In the genomic region with DNA sequence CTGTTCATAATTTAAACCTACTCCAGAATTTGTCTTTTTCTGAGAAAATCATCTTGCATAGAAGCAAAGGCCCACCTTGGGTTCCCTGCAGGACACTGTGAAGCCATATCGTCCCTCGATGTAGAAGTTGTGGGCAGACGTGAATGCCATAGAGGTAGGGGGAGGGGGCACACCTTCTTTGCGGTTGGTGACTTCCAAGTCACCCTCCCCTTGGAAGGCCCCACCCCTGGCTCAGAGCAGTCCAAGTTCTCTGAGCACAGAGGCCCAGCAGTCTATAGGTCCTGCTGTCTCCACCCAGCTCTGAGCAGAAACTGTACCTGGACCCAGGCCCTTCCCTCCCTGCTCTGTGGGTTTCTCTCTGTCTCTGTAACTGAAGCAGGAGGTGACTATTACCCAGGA, we compare ENCODE assay signal across 9 mouse cellular contexts. TPM values are rescaled to one million over a fixed set of nuclear protein-coding genes. Genes with fewer than 3 reads are reported as not detected.
DNase-seq lines count a peak whose midpoint lies in the region; ATAC-seq and TF ChIP-seq lines count a peak whose summit lies in the region.
"Had no signal": no experiment of that assay in that cellular context is flagged by ENCODE, and none has a peak within 500 bp of the region (broad histone marks: within the 10 kb centered on the region; RNA-seq: fewer than 3 reads in every experiment).

No protein-coding gene starts in this region.

- 27% methylated on average over 4 of the region's 4 CpGs for WGBS in heart, embryonic 12.5 days
- WGBS in heart, embryonic 13.5 days = 30% methylated on average over 4 of the region's 4 CpGs
- WGBS in liver, embryonic 13.5 days (ENCODE audit: insufficient replicate concordance) = 11% methylated on average over 4 of the region's 4 CpGs

- no peaks in the 10 kb centered on the region; the same call in 1 of the 2 replicates for H3K79me2 ChIP-seq in MEL (ENCODE audit: control insufficient read depth, insufficient read depth, low read length, poor library complexity)

- no peak for ATAC-seq in heart, embryonic 12.5 days (ENCODE audit: insufficient number of reproducible peaks, low FRiP score)
- ATAC-seq in heart, embryonic 13.5 days (ENCODE audit: extremely low read depth, insufficient number of reproducible peaks, low FRiP score, low TSS enrichment) = no peak
- 0 out of 2 replicates have a peak, but pooled peaks have one; percentile 36 for ATAC-seq in liver, embryonic 13.5 days (ENCODE audit: low read depth)

- peak overlapping the region; percentile 23; the same call in 1 of the 2 replicates for H3K9ac ChIP-seq in heart, embryonic 12.5 days
- no peak overlapping the region for H3K9ac ChIP-seq in MEL (ENCODE audit: control insufficient read depth, low read depth, low read length, poor library complexity, severe bottlenecking)
- H3K9ac ChIP-seq in heart, embryonic 13.5 days = peak overlapping the region; percentile 50
- no peak overlapping the region for H3K9ac ChIP-seq in liver, embryonic 13.5 days

- no peak overlapping the region for H3K4me2 ChIP-seq in heart, embryonic 12.5 days
- H3K4me2 ChIP-seq in heart, embryonic 13.5 days = no peak overlapping the region
- H3K4me2 ChIP-seq in liver, embryonic 13.5 days = no peak overlapping the region

- peaks cover 37% of the 10 kb centered on the region for H3K4me1 ChIP-seq in heart, embryonic 12.5 days (replicated peaks)
- no peaks in the 10 kb centered on the region for H3K4me1 ChIP-seq in MEL (ENCODE audit: control insufficient read depth in 1 of 2, insufficient read depth in 2 of 2, low read length in 2 of 2)
- peaks cover 40% of the 10 kb centered on the region for H3K4me1 ChIP-seq in heart, embryonic 13.5 days
- peaks cover 12% of the 10 kb centered on the region for H3K4me1 ChIP-seq in liver, embryonic 13.5 days (replicated peaks)

- no peak for TF ChIP-seq POLR2A in MEL (IDR thresholded peaks at IDR 0.05; ENCODE audit: control insufficient read depth in 1 of 2, insufficient read depth in 1 of 2, low read depth in 1 of 2, low read length in 2 of 2, poor library complexity in 1 of 2)

- no peak for DNase-seq in heart, adult 8-10 months (ENCODE audit: low spot score)
- no peak for DNase-seq in MEL (ENCODE audit: low read depth, low spot score)
- DNase-seq in liver, embryonic 13.5 days = no peak
- no peak for DNase-seq in c-Kit-positive CD71-positive TER-119-positive erythroid progenitor cells, embryonic 14.5 days (ENCODE audit: low spot score)
- DNase-seq in spleen, postnatal 4 days (ENCODE audit: low spot score in 2 of 2) = no peak
- DNase-seq in left cerebral cortex, adult 8-10 months (ENCODE audit: low spot score in 2 of 2) = no peak

- no peaks in the 10 kb centered on the region for H3K9me3 ChIP-seq in heart, embryonic 12.5 days (replicated peaks)
- no peaks in the 10 kb centered on the region for H3K9me3 ChIP-seq in MEL (replicated peaks; ENCODE audit: insufficient read depth, low read length)
- H3K9me3 ChIP-seq in heart, embryonic 13.5 days = no peaks in the 10 kb centered on the region
- H3K9me3 ChIP-seq in liver, embryonic 13.5 days (replicated peaks) = no peaks in the 10 kb centered on the region
- H3K9me3 ChIP-seq: embryonic facial prominence, embryonic 12.5 days had no signal

- no peaks in the 10 kb centered on the region for H3K36me3 ChIP-seq in heart, embryonic 12.5 days
- H3K36me3 ChIP-seq in MEL (ENCODE audit: control insufficient read depth in 1 of 2, insufficient read depth in 2 of 2, low read length in 2 of 2) = no peaks in the 10 kb centered on the region
- H3K36me3 ChIP-seq in heart, embryonic 13.5 days = no peaks in the 10 kb centered on the region
- H3K36me3 ChIP-seq in liver, embryonic 13.5 days = no peaks in the 10 kb centered on the region
- H3K36me3 ChIP-seq: embryonic facial prominence, embryonic 12.5 days had no signal

- 0 out of 2 replicates have a peak overlapping the region, but pooled peaks have one; percentile 2 for H3K27ac ChIP-seq in heart, embryonic 12.5 days (ENCODE audit: poor library complexity, severe bottlenecking)
- H3K27ac ChIP-seq in MEL (ENCODE audit: control insufficient read depth, low read depth, low read length) = no peak overlapping the region
- H3K27ac ChIP-seq in heart, embryonic 13.5 days (replicated peaks) = peak overlapping the region; percentile 59
- H3K27ac ChIP-seq in liver, embryonic 13.5 days = no peak overlapping the region
- H3K27ac ChIP-seq: embryonic facial prominence, embryonic 12.5 days had no signal

- TF ChIP-seq EP300 in MEL (IDR thresholded peaks at IDR 0.05; ENCODE audit: low read depth in 1 of 2, low read length in 2 of 2) = no peak

- H3K27me3 ChIP-seq in heart, embryonic 12.5 days (replicated peaks) = no peaks in the 10 kb centered on the region; the same call in 1 of the 2 replicates
- peaks cover 0 to 3% of the 10 kb centered on the region in 2 experiments; a peak in 3 of 4 replicates for H3K27me3 ChIP-seq in MEL (ENCODE audit: control insufficient read depth in 1 of 2, insufficient read depth in 2 of 2, low read length in 2 of 2)
- H3K27me3 ChIP-seq in heart, embryonic 13.5 days (replicated peaks) = no peaks in the 10 kb centered on the region
- H3K27me3 ChIP-seq in liver, embryonic 13.5 days = no peaks in the 10 kb centered on the region
- H3K27me3 ChIP-seq: embryonic facial prominence, embryonic 12.5 days had no signal

- no peak overlapping the region for H3K4me3 ChIP-seq in heart, embryonic 12.5 days
- H3K4me3 ChIP-seq in MEL (ENCODE audit: control insufficient read depth in 1 of 2, insufficient read depth in 1 of 2, low read depth in 2 of 2, low read length in 2 of 2) = no peak overlapping the region
- H3K4me3 ChIP-seq in heart, embryonic 13.5 days = no peak overlapping the region
- H3K4me3 ChIP-seq in liver, embryonic 13.5 days (replicated peaks) = no peak overlapping the region

- no peak for TF ChIP-seq RAD21 in MEL (IDR thresholded peaks at IDR 0.05; ENCODE audit: low read depth, low read length)

- no peak for TF ChIP-seq CTCF in MEL (IDR thresholded peaks at IDR 0.05 in 2 of 3, conservative IDR thresholded peaks at IDR 0.05 in 1 of 3; ENCODE audit: control insufficient read depth in 1 of 3, insufficient read depth in 1 of 3, low read depth in 2 of 3, low read length in 3 of 3, poor library complexity in 1 of 3, severe bottlenecking in 1 of 3)

TF ChIP-seq in MEL, 35 proteins besides CTCF, POLR2A, EP300 and RAD21:
- no peak for TF ChIP-seq ZMIZ1 (IDR thresholded peaks at IDR 0.05; ENCODE audit: low read depth, low read length)
- TF ChIP-seq RCOR1 (IDR thresholded peaks at IDR 0.05; ENCODE audit: low read depth, low read length) = no peak
- TF ChIP-seq MAZ (IDR thresholded peaks at IDR 0.05; ENCODE audit: low read depth, low read length) = peak; percentile 48; the same call in 1 of the 2 replicates
- no peak for TF ChIP-seq ZC3H11A (IDR thresholded peaks at IDR 0.05; ENCODE audit: low read depth, low read length)

RNA-seq across cellular contexts. Expression of a gene that starts 2.6 kb away (rescaled TPM):
- 0.10 TPM in 1 of 2 replicates, not detected in the other for polyA plus RNA-seq in heart, embryonic 12.5 days (2016; fragmentation: Nextera tagmentation; extraction: Ambion mirVana)
- total RNA-seq in heart, adult 8-10 months (2022) = under 1 TPM in 1 of 4 experiments, not detected in 3; 0.44 TPM
- not detected in 2 replicates for total RNA-seq in MEL (2012; rRNA removed)
- under 1 TPM in 1 of 2 experiments, not detected in 1; 0.06 TPM for polyA plus RNA-seq in MEL (2012; ENCODE audit: insufficient read depth in 1 of 2, insufficient read length in 2 of 2, low read depth in 1 of 2, low replicate concordance in 2 of 2, missing spikeins in 1 of 2)
- 0.19 and 0.33 TPM in 2 replicates for polyA plus RNA-seq in heart, embryonic 13.5 days (2015; fragmentation: Nextera tagmentation; extraction: Ambion mirVana)
- polyA plus RNA-seq in liver, embryonic 13.5 days (2015; fragmentation: Nextera tagmentation; extraction: Ambion mirVana) = 0.12 TPM in 1 of 2 replicates, not detected in the other
- total RNA-seq in left cerebral cortex, adult 8-10 months (2022) = under 1 TPM in 1 of 4 experiments, not detected in 3; 0.41 TPM

RNA-seq across cellular contexts. Expression of a gene that starts 59.3 kb away (rescaled TPM):
- 17.7 and 19.3 TPM in 2 replicates for polyA plus RNA-seq in heart, embryonic 12.5 days (2016; fragmentation: Nextera tagmentation; extraction: Ambion mirVana)
- total RNA-seq in heart, adult 8-10 months (2022) = 10 to 100 TPM; 16.0 to 21.4 (median 16.7) TPM
- 29.6 and 34.4 TPM in 2 replicates for total RNA-seq in MEL (2012; rRNA removed)
- 10 to 100 TPM; 33.5 to 69.3 TPM for polyA plus RNA-seq in MEL (2012; ENCODE audit: insufficient read depth in 1 of 2, insufficient read length in 2 of 2, low read depth in 1 of 2, low replicate concordance in 2 of 2, missing spikeins in 1 of 2)
- 11.7 and 12.1 TPM in 2 replicates for polyA plus RNA-seq in heart, embryonic 13.5 days (2015; fragmentation: Nextera tagmentation; extraction: Ambion mirVana)
- 7.7 and 8.9 TPM in 2 replicates for polyA plus RNA-seq in liver, embryonic 13.5 days (2015; fragmentation: Nextera tagmentation; extraction: Ambion mirVana)
- 10 to 100 TPM; 45.1 to 59.7 (median 50.4) TPM for total RNA-seq in left cerebral cortex, adult 8-10 months (2022)

Comparison
In these comparisons a context has a peak if more than half of its experiments do, and no peak if none do; other contexts are left out.
1. H3K27ac ChIP-seq: peak in heart, embryonic 12.5 days (single experiment) and heart, embryonic 13.5 days (single experiment); none in MEL (single experiment) and liver, embryonic 13.5 days (single experiment).
2. H3K9ac ChIP-seq: peak in heart, embryonic 12.5 days (single experiment) and heart, embryonic 13.5 days (single experiment); none in MEL (single experiment) and liver, embryonic 13.5 days (single experiment).